Mouse (Mus musculus) midbrain, embryonic 11.5 days (tissue): Measurements from ENCODE around the gene Mpzl2. TPM values are rescaled to one million over a fixed set of nuclear protein-coding genes. Genes with fewer than 3 reads are reported as not detected.

Source experiments
- ATAC-seq: fragments of 200-750 bp; cut with Nextera tagmentation; 2 replicates; pipeline ENCODE4 v1.8.0; 2017; ENCODE audit warnings: moderate TSS enrichment, moderate library complexity; ENCODE audit not compliant: low FRiP score
- DNase-seq: peaks from one replicate; pipeline ENCODE4 v3.0.0; 2015; ENCODE audit warnings: low spot score; ENCODE audit errors: missing footprints
- H3K27ac ChIP-seq: fragments of 300-500 bp; sonication (generic); 2 replicates; pipeline ENCODE4 v1.5.1; 2014; ENCODE audit warnings: low read depth, low read length
- H3K27me3 ChIP-seq: fragments of 300-500 bp; sonication (generic); 2 replicates; pipeline ENCODE4 v1.6.1; 2014; ENCODE audit warnings: mild to moderate bottlenecking, low read length, moderate library complexity, mixed read lengths; ENCODE audit not compliant: control insufficient read depth, insufficient read depth
- H3K36me3 ChIP-seq: fragments of 300-500 bp; sonication (generic); 2 replicates; pipeline ENCODE4 v1.6.1; 2014; ENCODE audit warnings: mild to moderate bottlenecking, low read length, moderate library complexity, mixed read lengths; ENCODE audit not compliant: control insufficient read depth, insufficient read depth
- H3K4me1 ChIP-seq: fragments of 300-500 bp; sonication (generic); 2 replicates; pipeline ENCODE4 v1.6.1; 2014; ENCODE audit warnings: low read length; ENCODE audit not compliant: control insufficient read depth, insufficient read depth
- H3K4me2 ChIP-seq: fragments of 300-500 bp; sonication (generic); 2 replicates; pipeline ENCODE4 v1.6.1; 2014; ENCODE audit warnings: mild to moderate bottlenecking, moderate library complexity
- H3K4me3 ChIP-seq: fragments of 300-500 bp; sonication (generic); 2 replicates; pipeline ENCODE4 v1.5.1; 2014; ENCODE audit warnings: low read depth, low read length
- H3K9ac ChIP-seq: fragments of 300-500 bp; sonication (generic); 2 replicates; pipeline ENCODE4 v1.6.1; 2014; ENCODE audit warnings: low read length
- H3K9me3 ChIP-seq: fragments of 300-500 bp; sonication (generic); 2 replicates; pipeline ENCODE4 v1.6.1; 2016; ENCODE audit warnings: low read length; ENCODE audit not compliant: control insufficient read depth
- WGBS: fragments of 180-500 bp; shearing (Covaris S2); extraction: QIAGEN DNeasy Blood & Tissue Kit; methylation state at CpG from one replicate; pipeline ENCODE4 v1.1.7; 2014; 5-methylcytosine and 5-hydroxymethylcytosine counted together
- polyA plus RNA-seq: library from polyadenylated mRNA; unstranded; fragments of >200 nt; fragmentation: Nextera tagmentation; extraction: Ambion mirVana; gene quantifications from 2 replicates; pipeline ENCODE4 v1.2.1, GENCODE M21; 2014

Gene Mpzl2
- polyA plus RNA-seq, 1 experiment from 2014 or later = 0.63 TPM

GRCm38 (mm10) chr9:45088040-45088439 is 48.4 kb downstream of the Mpzl2 start:
- ATAC-seq = no peak
- Histone ChIP-seq H3K36me3 (no peaks in the 10 kb centered on the region), H3K4me2 (no peak overlapping the region), H3K9me3 (no peaks in the 10 kb centered on the region), H3K4me1 (no peaks in the 10 kb centered on the region), H3K4me3 (no peak overlapping the region), H3K27me3 (no peaks in the 10 kb centered on the region), H3K9ac (no peak overlapping the region), H3K27ac (no peak overlapping the region)
- DNase-seq = no peak

GRCm38 (mm10) chr9:45090811-45091210 is 51.2 kb downstream of the Mpzl2 start:
- no peak for ATAC-seq
- Histone ChIP-seq H3K4me2 (no peak overlapping the region), H3K27me3 (no peaks in the 10 kb centered on the region), H3K36me3 (no peaks in the 10 kb centered on the region), H3K4me3 (no peak overlapping the region), H3K4me1 (no peaks in the 10 kb centered on the region), H3K9ac (no peak overlapping the region), H3K9me3 (no peaks in the 10 kb centered on the region), H3K27ac (no peak overlapping the region)
- WGBS = 77% methylated on average over 3 of the region's 3 CpGs
- DNase-seq = no peak

- no peak overlapping the region for H3K27ac ChIP-seq
- 64% methylated on average over 4 of the region's 4 CpGs for WGBS
- no peak overlapping the region for H3K4me3 ChIP-seq
These were observed 53.0 kb downstream of the Mpzl2 start for GRCm38 (mm10) chr9:45092641-45093040.

GRCm38 (mm10) chr9:45095149-45095937 is 55.7 kb downstream of the Mpzl2 start:
- Histone ChIP-seq H3K9ac (no peak overlapping the region), H3K36me3 (no peaks in the 10 kb centered on the region), H3K4me1 (no peaks in the 10 kb centered on the region), H3K27ac (no peak overlapping the region), H3K4me3 (no peak overlapping the region), H3K27me3 (no peaks in the 10 kb centered on the region), H3K9me3 (no peaks in the 10 kb centered on the region), H3K4me2 (no peak overlapping the region)
- ATAC-seq = no peak
- no peak for DNase-seq
- 77% methylated on average over 6 of the region's 6 CpGs for WGBS

More at GRCm38 (mm10) chr9:45092641-45093040, 53.0 kb downstream of the Mpzl2 start:
- Histone ChIP-seq H3K9ac (no peak overlapping the region), H3K4me1 (no peaks in the 10 kb centered on the region), H3K4me2 (no peak overlapping the region), H3K9me3 (no peaks in the 10 kb centered on the region), H3K27me3 (no peaks in the 10 kb centered on the region), H3K36me3 (no peaks in the 10 kb centered on the region)
- DNase-seq (no peak), ATAC-seq (no peak)

GRCm38 (mm10) chr9:45097877-45098276 is 58.3 kb downstream of the Mpzl2 start:
- no peak for DNase-seq
- Histone ChIP-seq H3K27ac (no peak overlapping the region), H3K4me3 (no peak overlapping the region), H3K27me3 (no peaks in the 10 kb centered on the region), H3K9ac (no peak overlapping the region), H3K36me3 (no peaks in the 10 kb centered on the region), H3K4me2 (no peak overlapping the region), H3K4me1 (no peaks in the 10 kb centered on the region), H3K9me3 (no peaks in the 10 kb centered on the region)
- WGBS = 80% methylated on average over 5 of the region's 5 CpGs
- ATAC-seq = no peak

- no peaks in the 10 kb centered on the region for H3K36me3 ChIP-seq
- DNase-seq = no peak
- no peaks in the 10 kb centered on the region for H3K9me3 ChIP-seq
- H3K9ac ChIP-seq = no peak overlapping the region
- H3K4me1 ChIP-seq = no peaks in the 10 kb centered on the region
- H3K4me2 ChIP-seq = no peak overlapping the region
- ATAC-seq = no peak
- no peak overlapping the region for H3K4me3 ChIP-seq
- no peaks in the 10 kb centered on the region for H3K27me3 ChIP-seq
- H3K27ac ChIP-seq = no peak overlapping the region
- WGBS = 54% methylated on average over 3 of the region's 3 CpGs
These were observed 58.8 kb downstream of the Mpzl2 start for GRCm38 (mm10) chr9:45098426-45098825.

- Histone ChIP-seq H3K4me2 (no peak overlapping the region), H3K4me1 (no peaks in the 10 kb centered on the region), H3K27ac (no peak overlapping the region), H3K9ac (no peak overlapping the region), H3K9me3 (no peaks in the 10 kb centered on the region), H3K4me3 (no peak overlapping the region), H3K36me3 (no peaks in the 10 kb centered on the region), H3K27me3 (no peaks in the 10 kb centered on the region)
- ATAC-seq (no peak), DNase-seq (no peak)
- WGBS = 95% methylated on average over 1 of the region's 1 CpGs
These were observed 62.9 kb downstream of the Mpzl2 start for GRCm38 (mm10) chr9:45102528-45102927.

- no peak overlapping the region for H3K4me3 ChIP-seq
- H3K36me3 ChIP-seq = no peaks in the 10 kb centered on the region
- no peak for ATAC-seq
- H3K4me1 ChIP-seq = no peaks in the 10 kb centered on the region
- no peak overlapping the region for H3K4me2 ChIP-seq
- H3K27ac ChIP-seq = no peak overlapping the region
- H3K9ac ChIP-seq = no peak overlapping the region
- DNase-seq = no peak
- H3K9me3 ChIP-seq = no peaks in the 10 kb centered on the region
- no peaks in the 10 kb centered on the region for H3K27me3 ChIP-seq
- 79% methylated on average over 11 of the region's 11 CpGs for WGBS
These were observed 63.8 kb downstream of the Mpzl2 start for GRCm38 (mm10) chr9:45103211-45103979.
